Mouse (Mus musculus) embryo, embryonic 9.5 days (tissue): ENCODE results near the gene Mif.

Experiments
- DNase-seq: peaks from one replicate; pipeline ENCODE4 v3.0.0-alpha.2; 2017; ENCODE audit errors: extremely low spot score

The Mif gene

DNA sequence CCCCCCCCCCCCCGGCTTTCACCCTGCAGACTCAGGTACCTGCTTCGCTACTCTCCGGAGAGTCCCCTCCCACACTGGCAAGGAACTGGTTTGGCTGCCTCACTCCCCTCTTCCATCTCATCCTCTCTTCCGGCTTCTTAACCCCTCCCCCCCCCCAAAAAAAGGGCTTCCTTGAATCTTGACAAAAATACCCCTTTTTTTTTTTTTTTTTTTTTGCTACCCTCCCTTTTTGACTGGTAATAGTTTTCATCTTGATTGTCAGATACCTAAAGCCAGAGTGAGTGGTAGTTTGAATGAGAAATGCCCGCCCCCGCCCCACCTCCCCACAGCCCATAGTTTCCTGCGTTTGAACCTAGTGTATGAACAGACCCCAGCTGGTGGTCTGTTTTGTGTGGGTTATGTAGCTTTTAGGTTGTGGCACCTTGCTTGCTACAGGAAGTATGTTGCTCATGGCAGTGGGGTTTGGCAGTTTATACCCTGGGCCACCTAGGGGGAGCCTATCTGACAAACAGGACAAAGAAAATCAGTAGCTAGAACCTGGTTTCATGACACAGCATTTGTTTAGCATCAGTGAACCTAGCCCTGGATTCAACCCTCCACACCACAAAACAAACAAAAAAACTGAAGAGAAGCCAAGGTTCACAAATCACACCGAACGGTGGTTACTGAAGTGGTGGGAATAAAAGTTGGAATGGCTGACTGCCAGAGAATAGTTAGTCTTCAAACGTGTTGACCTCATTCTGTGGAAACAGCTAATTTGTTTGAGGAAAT lies 24.1 kb downstream of the Mif start:
- no peak for DNase-seq

DNA sequence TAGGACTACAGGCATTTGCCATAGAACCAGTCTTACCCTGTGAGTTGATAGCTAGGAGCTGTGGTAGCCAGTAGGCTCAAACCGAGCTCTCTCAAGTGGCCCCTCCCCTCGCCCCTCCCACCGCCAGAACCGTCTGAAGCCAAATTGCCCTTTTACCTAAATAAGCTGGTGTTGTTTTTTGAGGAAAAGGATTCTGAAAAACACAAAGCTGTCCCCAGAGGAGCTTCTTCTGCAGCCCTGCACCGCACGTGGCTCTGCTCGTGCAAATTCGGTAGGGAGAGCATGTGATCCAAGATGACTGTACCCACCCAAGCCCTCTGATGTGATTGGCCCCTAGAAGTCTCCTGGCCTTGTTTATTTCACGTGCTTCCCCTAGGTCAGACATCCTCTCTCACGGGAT lies 24.7 kb downstream of the Mif start:
- no peak for DNase-seq

DNA sequence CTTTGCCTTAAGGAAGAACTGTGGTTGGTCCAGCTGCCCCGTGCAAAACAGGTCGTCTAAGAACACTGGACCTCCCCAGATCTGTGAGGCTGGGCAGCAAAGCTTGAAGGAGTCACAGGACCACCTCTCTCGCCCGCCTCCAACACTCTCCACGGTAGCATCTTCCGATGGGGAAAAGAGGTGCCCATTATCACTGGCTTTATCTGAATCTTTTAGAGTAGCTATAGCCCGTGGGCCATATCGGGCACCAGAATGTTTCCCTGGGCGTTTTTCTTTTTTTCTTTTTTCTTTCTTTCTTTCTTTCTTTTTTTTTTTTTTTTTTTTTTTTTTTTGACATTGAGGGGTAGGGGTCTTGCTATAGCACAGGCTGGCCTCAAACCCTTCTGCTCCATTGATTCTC lies 25.3 kb downstream of the Mif start:
- no peak for DNase-seq

DNA sequence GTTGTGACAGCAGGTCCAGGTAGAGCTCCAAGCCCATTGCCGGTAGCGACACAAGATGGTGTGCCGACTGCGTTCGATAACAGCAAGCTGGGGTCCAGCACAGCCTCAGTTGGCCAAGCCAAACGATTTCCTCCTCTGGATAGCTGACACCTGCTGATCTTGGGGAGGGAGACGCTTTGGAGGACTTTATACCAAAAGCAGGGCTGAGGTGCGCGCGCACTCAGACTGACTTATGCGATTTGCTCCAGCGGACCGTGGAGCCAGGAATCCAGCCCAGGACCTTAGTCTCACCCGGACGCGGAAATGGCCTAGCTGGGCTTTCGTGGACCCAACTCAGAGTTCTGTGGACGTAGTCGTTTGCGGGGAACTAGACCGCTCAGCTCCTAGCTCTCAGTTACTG lies 25.8 kb downstream of the Mif start:
- no peak for DNase-seq

DNA sequence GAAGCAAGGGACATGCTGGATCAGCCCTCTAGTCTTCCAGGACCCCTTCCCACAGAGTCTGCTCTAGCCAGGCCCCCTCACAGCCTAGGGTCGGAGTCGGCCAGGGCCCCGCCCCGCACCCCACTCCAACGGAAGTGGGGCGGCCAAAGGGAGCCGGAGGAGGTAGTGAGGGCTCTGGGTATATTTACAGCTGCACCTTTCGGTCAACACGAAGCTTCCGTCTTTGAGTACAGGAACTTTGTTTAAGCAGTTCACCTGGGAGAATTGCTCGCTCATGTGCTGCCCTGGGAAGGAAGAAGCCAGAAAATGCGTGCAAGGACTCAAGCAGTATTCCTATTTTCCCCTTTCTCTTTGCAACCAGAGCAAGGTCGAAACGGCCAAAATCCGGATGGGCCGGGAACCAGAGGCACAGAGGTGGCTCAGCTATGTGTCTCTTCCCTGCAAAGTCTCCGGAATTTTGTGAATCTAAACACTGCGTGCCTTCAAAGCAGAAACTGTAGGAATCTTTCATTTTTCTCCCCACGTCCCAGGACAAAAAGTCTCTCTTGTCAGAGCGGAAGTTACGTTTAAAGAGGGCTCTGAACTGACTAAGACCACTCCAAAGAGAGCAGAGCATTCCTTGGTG lies 26.5 kb downstream of the Mif start:
- DNase-seq = no peak

DNA sequence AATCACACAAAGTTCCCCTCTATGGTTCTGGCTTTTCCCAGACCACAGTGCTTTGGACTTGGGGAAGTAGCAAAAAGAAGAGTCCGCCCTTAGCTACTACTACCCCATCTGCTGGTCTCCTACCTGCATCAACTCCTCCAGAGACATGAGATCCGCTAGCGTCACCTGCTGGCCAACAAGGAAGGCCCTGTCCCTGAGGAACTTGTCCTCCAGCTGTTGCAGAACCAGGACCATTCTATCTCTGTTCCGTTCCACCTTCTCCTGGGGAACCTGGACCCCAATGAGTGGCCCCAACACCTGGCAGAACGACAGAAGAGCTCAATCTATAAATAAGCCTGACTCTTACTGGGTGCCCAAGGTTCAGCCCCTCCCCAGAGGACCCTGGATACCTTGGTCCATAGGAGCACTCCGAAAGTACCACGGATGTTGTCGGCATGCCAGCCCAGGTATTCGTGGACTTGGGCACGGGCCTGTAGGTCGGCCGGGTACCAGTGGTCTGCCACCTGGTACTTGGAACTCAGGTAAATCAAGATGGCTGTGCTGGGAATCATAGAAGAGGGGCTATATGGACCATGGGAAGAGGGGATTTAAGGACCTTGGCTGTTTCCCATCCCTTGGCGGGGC lies 27.7 kb downstream of the Mif start:
- DNase-seq = no peak

DNA sequence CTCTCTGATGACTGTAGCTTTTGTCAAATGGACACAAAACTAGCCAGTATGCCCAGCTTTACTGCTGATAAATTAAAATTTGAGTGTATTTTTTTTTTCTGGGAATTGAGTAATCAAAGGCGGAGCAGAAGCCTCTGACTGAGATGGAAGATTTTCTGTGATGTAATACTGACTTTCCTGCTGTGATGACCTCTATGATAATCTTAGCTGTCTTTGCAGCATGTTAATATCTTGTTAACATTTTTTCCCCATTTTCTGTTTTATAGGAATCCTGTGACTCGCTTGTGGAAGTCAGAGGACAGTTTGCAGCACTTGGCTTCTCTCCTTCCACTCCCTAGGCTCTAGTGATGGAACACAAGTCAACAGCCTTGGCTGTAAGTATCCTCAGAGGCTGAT lies 29.8 kb downstream of the Mif start:
- no peak for DNase-seq

DNA sequence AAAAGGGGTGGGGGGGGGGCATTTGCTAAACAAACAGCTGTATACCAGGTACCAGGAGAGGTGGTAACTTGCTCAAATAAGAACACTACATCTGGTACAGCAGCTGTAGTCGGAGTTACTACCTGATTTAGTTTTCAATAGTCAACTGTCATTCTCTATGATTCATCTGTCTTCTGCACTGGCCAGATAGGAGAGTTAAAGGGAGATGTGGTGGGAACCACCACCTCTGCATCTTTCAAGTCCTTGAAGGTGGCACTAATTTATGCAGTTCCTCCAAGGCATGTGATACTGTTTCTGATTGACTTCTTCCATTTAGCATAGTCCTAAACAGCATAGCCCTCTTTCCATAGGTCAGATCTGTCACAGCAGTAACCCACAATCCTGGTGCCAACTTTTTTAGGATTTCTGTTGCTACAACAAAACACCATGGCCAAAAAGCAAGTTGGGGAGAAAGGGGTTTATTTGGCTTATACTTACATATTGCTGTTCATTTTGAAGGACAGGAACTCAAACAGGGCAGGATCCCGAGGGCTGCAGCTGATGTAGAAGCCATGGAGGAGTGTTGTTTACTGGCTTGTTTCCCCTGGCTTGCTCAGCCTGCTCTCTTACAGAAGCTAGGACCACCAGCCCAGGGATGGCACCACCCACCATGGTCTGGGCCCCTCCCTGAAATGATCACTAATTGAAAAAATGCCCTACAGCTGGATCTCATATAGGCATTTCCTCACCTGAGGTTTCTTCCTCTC lies 30.3 kb downstream of the Mif start:
- DNase-seq = no peak

DNA sequence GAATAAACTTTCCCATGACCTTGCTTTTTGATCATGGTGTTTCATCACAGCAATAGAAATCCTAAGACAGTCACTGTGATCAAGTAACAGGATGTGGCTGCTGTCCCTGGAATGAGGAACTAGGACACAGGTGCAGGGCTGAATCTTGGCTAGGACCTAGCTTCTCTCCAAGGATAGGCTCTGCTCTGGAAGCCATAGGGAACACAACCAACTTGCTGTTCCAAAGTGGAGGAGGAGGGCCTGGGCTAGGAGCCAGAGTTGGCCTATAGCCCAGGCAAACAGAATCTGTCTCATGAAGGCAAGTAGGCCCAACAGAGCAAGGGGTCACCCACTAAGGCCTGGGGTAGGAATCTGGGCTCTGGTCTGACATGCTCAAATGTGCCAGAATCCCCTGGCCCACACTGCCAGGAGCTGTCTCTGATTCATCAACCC lies 31.5 kb downstream of the Mif start:
- no peak for DNase-seq

DNA sequence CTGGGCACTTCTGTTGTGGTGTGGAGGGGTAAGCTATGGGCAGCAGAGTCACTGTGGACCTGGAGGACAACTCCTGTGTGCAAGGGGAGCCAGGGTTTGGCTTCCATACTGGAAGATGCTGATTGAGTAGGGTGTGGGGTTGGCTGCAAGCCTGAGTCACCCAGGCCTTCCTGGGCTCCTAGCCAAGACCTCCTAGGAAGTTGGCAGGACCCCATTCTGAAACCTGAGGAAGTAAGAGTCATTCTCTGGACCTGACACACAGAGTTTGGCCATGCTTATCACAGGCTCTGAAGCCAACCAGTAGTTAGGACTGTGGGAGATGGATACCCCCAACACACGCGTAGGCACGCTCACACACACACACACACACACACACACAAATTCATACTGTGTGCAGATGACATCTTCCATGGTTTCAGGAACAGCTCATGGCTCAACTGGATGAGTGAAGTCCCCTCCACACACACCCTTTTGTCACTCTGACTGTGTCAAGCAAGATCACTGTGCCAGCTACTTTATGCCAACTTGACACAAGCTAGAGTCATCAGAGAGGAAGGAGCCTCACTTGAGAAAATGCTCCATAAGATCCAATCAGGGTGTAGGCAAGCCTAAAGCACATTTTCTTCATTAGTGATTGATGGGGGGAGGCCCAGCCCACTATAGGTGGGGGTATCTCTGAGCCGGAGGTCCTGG lies 32.2 kb downstream of the Mif start:
- DNase-seq = no peak

DNA sequence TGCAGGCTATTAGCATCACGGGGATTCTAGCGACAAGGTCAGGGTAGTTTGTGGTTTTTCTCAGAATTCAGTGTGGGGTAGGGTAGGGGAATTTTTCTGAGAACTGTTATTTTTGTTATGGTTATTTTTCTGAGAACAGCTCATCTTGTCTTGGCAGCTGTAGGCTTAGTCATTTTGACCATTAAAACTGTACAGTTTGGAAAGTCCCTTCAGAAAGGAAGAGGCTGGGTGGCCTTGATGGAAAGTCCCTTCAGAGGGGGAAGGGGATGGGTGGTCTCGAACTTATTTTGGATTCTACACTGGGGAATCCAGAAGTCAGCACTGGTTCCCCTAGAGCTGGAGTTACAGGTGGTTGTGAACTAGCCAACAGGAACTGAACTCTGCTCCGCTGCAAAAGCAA lies 35.5 kb downstream of the Mif start:
- no peak for DNase-seq

DNA sequence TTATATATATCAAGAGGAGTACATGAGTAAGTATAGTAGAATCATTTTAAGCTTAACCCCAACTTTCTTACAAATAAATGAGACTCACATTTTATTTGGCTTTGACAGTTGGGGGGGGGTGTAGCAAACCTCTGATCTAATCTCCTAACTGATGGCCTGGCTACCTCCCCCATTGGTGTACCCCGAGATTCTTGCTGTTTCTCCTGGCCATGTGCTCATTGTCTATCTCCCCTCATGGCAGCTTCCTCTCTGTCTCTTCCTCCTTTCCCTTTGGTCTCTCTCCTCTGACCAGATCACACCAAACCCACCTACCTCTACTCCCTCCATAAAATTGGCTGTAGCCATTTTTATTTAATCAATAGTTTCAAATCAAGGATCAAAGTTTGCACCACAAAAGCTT lies 36.3 kb downstream of the Mif start:
- no peak for DNase-seq

DNA sequence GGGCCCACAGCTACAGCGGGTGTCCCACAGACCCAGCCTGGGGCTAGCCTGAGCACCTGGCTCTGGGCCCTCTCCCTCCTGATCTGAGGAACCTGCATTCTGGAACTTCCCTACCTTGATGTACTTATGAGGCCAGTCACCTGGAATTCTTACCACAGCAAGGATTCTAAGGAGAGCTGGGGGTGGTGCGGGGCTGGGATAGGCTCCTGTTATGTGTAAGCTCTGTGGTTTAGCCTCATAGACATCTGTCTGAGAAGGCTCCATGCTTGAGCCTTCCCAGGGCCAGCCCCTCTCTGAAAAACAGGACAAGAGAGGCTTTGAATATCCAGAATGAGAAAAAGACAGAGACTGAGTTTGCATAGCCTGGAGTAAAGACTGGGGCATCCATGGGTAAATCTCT lies 37.6 kb downstream of the Mif start, which contains the start of gene Gstt4:
Gene Gstt4 (minus strand): TSS at position 101 of the 400 bp plus-strand sequence.
- DNase-seq = no peak

DNA sequence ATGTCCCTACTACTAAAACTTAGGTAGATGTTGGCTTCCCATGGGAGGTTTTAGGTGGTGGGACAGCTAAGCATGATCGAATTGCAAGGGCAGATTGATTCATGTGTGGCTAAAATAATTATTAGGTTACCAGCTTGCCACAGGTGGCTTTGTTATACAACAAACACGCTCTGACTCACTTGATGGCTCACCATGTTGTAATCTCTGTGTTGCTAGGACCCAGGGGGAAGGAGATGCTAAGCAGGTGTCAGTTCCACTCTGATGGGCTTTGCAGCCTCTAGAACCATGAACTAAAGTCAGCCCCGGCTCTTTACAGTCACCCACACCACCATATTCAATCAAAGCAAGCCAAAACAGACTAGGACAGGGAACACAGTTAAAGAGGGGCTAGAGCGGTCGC lies 40.2 kb downstream of the Mif start:
- DNase-seq = no peak

DNA sequence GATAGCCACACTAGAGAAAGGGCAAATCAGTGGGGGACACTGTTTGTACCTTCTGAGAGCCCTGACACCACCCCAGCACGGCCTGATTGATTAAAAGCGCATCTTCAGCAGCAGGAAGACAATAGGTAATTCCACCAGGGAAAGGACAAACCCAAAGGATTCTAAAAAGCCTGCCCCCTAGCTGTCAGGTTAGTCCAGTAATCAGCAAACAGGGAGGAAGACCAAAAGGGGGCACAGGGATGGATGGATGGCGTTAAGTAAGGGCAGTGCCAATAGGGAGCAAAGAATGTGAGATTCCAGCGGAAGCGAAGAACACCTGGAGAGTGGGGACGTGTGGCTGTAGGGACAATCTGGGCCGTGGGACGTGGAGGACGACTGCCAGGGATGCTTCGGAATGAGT lies 41.4 kb downstream of the Mif start:
- no peak for DNase-seq
